Mouse (Mus musculus): Measurements from ENCODE around the gene Fmo6. TPM values are rescaled to one million over a fixed set of nuclear protein-coding genes. Genes with fewer than 3 reads are reported as not detected.
A peak's percentile ranks its signal among the peaks of the same experiment; 100 is the strongest.

Fmo6 gene
- total RNA-seq, 2 experiments from 2014 or later = not detected

GRCm38 (mm10) chr1:162914932-162915556 lies 22.3 kb downstream of the Fmo6 start:
- DNase-seq (ENCODE audit: low spot score in 2 of 2) = no peak

DNA sequence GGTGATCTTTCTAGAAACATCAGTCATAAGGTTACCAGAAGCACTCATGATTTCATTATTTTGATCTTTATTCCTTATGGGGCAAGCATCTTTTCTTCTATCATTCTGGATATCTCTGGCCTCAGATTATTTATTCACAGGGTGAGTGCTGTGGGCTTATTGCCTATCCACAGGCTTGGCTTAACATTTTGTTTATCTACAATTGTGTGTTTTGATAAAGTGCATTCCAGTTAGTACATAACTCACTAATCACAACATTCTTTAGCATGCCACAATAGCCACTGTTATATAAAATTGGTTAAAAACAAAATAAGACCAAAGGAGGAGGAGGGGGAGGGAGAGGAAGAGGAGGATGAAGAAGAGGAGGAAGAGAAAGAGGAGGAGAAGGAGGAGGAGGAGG lies 25.2 kb downstream of the Fmo6 start:
- DNase-seq (ENCODE audit: low spot score in 2 of 2) = no peak

- no peak for DNase-seq (ENCODE audit: low spot score in 2 of 2)
Observed at GRCm38 (mm10) chr1:162901879-162902278, 35.4 kb downstream of the Fmo6 start.

- DNase-seq (ENCODE audit: low spot score in 2 of 2) = no peak
Observed at GRCm38 (mm10) chr1:162897838-162898811, 39.2 kb downstream of the Fmo6 start, which contains the start of gene Fmo2. TSS of gene Fmo2 (minus strand) at chr1:162898726.

DNA sequence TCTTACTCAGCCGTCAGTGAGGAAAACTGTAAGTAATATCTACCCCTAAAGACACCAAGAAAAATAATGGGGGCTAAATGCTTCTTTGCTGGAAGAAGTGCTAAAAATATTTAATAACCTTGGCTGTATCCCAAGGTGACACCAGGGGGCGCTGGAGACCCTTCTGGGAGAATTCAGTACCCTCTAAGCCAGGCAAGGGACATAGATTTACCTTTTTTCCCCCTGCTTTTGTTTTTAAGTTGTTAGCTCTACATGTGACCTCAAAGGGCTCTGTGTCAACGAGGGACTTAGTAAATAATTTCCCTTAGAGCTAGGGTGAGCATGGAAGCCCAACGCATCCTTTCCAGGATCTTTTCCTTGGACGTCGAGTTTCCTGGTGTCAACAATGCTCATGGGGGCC lies 41.4 kb downstream of the Fmo6 start:
- peak; percentile 71 to 81 for DNase-seq (ENCODE audit: low spot score in 2 of 2)

GRCm38 (mm10) chr1:162893014-162893413 lies 44.3 kb downstream of the Fmo6 start:
- DNase-seq (ENCODE audit: low spot score in 2 of 2) = no peak

GRCm38 (mm10) chr1:162891980-162892451 lies 45.3 kb downstream of the Fmo6 start:
- no peak for DNase-seq (ENCODE audit: low spot score in 2 of 2)

DNA sequence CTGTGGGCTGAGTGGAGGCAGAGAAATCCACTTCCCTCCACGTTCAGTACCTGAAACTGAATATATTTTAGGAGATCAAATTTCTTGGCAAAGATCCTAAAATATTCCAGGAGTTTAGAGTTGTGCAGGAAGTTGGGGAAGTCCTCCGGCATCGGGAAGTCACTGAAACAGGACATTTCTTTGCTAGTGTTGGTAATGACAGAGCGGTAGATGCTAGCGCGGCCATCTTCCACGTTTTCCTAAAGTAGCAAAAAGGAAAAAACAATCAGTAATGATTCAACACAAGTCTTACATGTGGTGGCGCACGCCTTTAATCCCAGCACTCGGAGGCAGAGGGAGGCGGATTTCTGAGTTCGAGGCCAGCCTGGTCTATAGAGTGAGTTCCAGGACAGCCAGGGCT lies 48.7 kb downstream of the Fmo6 start:
- no peak for DNase-seq (ENCODE audit: low spot score in 2 of 2)

DNA sequence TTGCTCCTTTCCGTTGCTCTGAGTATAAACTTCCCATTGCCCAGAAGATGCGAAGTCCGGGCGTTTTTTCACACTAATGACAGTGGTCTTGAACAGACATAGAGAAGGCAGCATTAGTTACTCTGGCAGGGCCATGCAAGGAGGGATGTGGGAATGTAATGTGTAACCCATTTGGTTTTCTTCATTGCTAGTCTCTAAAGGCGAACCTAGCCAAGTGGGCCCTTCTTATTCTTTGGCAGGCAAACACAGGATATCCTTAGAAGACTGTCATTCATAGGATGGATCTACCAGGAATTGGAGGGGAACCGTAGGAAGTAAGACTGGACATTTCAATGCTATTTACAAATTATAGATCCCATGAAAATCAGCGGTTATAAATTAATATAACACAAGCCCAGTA lies 49.7 kb downstream of the Fmo6 start:
- DNase-seq (ENCODE audit: low spot score in 2 of 2) = no peak

- no peak for DNase-seq (ENCODE audit: low spot score in 2 of 2)
Observed at GRCm38 (mm10) chr1:162886138-162886816, 51.0 kb downstream of the Fmo6 start.

DNA sequence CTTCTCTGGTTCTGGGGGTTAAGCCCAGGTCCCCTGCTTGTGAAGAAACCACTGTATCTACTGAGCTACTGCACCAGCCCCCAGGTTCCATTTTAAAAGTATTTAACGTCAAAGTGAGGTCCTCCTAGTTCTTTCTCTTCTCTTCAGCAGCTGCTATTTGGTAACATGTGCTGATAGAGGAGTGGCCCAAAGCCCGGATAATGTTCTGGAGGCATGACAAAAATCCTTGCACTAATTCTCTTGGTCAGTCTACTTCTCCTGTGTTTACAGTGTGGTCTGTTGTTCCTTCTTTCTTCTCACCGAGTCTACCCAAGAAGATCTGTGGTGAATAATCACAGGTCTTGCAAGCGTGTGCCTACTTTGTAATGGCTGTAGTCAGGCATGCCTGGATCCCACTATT lies 54.6 kb downstream of the Fmo6 start:
- DNase-seq (ENCODE audit: low spot score in 2 of 2) = no peak

DNA sequence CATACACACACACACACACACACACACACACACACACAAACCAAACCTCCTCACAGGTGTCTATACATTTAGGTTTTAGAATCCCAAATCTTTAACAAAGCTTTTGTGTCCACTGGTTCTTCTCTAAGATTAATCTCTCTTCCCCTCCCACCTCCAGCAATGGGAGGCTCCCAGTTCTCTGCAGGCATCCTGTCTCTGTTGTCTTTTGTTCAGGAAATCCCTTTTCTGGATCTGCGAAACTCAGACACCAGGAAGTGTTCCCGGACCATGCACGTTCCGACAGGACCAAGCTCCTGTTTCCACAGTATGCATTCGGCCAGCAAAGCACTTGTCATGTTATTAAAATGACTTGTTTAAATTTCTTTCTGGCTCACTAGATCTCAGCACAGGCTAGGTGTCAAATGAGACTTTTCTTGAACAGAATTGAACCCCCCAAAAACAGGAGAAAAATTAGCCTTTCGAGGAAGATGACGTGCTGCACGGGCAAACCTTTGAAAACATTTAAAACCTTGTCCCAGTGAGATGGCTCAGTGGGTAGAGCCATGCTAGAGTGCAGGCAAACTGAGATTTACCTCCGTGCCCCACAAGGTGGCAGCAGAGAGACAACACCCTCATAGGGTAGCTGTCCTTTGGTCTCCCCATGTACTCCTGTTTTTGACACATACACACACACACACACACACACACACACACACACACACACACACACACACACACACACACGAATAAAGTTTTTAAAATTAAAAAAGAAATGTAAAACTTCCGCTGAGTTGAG lies 57.5 kb downstream of the Fmo6 start:
- peak; percentile 39 to 66 for DNase-seq (ENCODE audit: low spot score in 2 of 2)

GRCm38 (mm10) chr1:162875091-162875490 lies 62.2 kb downstream of the Fmo6 start:
- no peak for DNase-seq (ENCODE audit: low spot score in 2 of 2)

GRCm38 (mm10) chr1:162871701-162872311 lies 65.5 kb downstream of the Fmo6 start:
- no peak for DNase-seq (ENCODE audit: low spot score in 2 of 2)

DNA sequence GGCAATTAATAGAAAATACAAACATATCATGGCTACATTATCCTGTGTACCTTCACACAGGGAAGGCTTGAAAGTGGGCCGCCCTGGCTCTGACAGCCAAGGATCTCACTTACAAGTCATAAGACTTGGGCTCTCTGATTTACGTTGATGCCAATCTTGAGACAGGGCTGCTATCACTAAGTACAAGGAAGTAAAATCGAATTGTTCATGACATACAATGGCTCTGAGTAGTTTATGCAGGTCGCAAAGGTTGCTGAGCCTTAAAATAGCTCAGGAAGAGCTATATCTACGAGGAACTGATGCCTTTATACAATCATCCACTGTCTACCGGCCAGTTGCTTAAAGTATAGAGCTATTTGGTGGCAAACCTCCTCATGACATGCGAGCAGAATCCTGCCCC lies 66.3 kb downstream of the Fmo6 start:
- no peak for DNase-seq (ENCODE audit: low spot score in 2 of 2)

DNA sequence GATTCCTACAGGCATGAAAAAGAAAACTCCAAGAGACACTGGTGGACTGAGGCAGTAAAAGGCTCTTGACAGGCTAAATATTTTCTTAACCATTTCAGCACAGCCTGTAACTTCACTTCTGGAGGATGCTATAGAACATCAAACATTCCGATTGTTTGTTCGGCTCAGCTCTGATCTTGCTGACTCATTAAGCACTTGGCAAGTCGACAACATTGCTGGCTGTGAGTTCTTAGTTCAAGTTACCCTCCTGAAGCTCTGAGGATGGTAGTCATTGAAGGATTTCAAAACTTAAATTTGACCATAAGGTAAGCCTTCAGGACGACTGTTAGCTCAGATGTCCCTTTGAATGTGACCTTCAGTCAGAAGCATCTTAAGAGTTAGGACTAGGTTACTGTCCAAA lies 69.9 kb downstream of the Fmo6 start:
- DNase-seq (ENCODE audit: low spot score in 2 of 2) = no peak

All from left cerebral cortex, adult 18-20 months (tissue).